Mouse (Mus musculus): ENCODE measurements at regions not wholly inside any gene's neighbourhood (a gene's known extent, or its start where the extent isn't known, plus 50 kb on each side); places are given as distances from the start of the nearest gene placed in this dataset.

- peak in 1 of 2 experiments; percentile 6 for DNase-seq
- intact Hi-C loops (cut with DNase I), result loop anchor here (5.0 kb wide), 1 partner anchor 112 kb away; no protein-coding TSS in a partner anchor
Measured at GRCm38 (mm10) chrX:76010631-76011030, 135.6 kb upstream of the Pls3 start.

GRCm38 (mm10) chrX:75978562-75978961, 103.6 kb upstream of the Pls3 start:
- DNase-seq, result peak; percentile 5 to 12
- intact Hi-C loops (cut with DNase I), result no loop called here

- no peak for DNase-seq
- intact Hi-C loops (cut with DNase I), result no loop called here
Measured at GRCm38 (mm10) chrX:75974671-75975070, 99.7 kb upstream of the Pls3 start.

- intact Hi-C loops (cut with DNase I), result no loop called here
- DNase-seq, result peak; percentile 2 to 5
Measured at GRCm38 (mm10) chrX:75949694-75950093, 74.7 kb upstream of the Pls3 start.

- intact Hi-C loops (cut with DNase I), result no loop called here
Measured at GRCm38 (mm10) chrX:75928903-75929302, 53.9 kb upstream of the Pls3 start.

More at GRCm38 (mm10) chrX:75928903-75929302, 53.9 kb upstream of the Pls3 start:
- no peak for DNase-seq

Data from heart, postnatal 10 days (tissue).